Comparison of ENCODE assay signal across 16 mouse cellular contexts in the genomic region with DNA sequence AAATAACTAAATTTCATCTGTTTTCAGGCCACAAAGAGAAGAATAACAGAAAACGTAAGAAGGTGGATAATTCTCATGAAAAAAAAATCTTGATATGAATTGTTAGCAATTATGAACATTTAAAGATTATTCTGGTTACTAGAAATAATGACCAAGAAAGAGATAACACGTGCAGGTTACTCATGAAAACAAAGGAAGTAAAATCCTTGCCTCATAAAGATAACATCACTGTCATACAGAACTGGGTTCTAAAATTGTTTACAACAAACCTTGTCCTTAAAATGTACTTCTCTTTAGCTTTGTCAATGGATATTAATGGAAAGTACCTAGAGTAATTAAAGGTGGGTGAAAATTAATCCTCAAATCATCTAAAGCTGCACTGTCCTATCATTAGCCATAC.
"Had no signal": no experiment of that assay in that cellular context is flagged by ENCODE, and none has a peak within 500 bp of the region (broad histone marks: within the 10 kb centered on the region; RNA-seq: fewer than 3 reads in every experiment).

No protein-coding gene starts in this region.

- H3K27me3 ChIP-seq: neural tube, embryonic 13.5 days; neural tube, embryonic 15.5 days; stomach, embryonic 15.5 days had no signal

- H3K27ac ChIP-seq: neural tube, embryonic 13.5 days; neural tube, embryonic 15.5 days; stomach, embryonic 15.5 days; stomach, postnatal 0 days had no signal

- H3K4me1 ChIP-seq: neural tube, embryonic 13.5 days; neural tube, embryonic 15.5 days; stomach, embryonic 15.5 days had no signal

- H3K9me3 ChIP-seq: neural tube, embryonic 13.5 days; neural tube, embryonic 15.5 days; stomach, embryonic 15.5 days had no signal

- H3K9ac ChIP-seq: neural tube, embryonic 13.5 days; neural tube, embryonic 15.5 days; stomach, embryonic 15.5 days had no signal

- H3K4me3 ChIP-seq: neural tube, embryonic 13.5 days; neural tube, embryonic 15.5 days; stomach, embryonic 15.5 days had no signal

- DNase-seq: retina, postnatal 1 day; right cerebral cortex, adult 18-20 months; right cerebral cortex, postnatal 14 days; right cerebral cortex, postnatal 25 days; right cerebral cortex, postnatal 4 days; spleen, adult 18-20 months; thymus, adult 18-20 months; thymus, adult 2 months; thymus, postnatal 14 days; thymus, postnatal 25 days; thymus, postnatal 36 days; thymus, postnatal 4 days had no signal

- H3K36me3 ChIP-seq: neural tube, embryonic 13.5 days; neural tube, embryonic 15.5 days; stomach, embryonic 15.5 days had no signal
